Mouse (Mus musculus) lung, embryonic 14.5 days (tissue): ENCODE data around the gene Scyl1. TPM values are rescaled to one million over a fixed set of nuclear protein-coding genes. Genes with fewer than 3 reads are reported as not detected.

ENCODE experiments used
- ATAC-seq: fragments of 200-750 bp; cut with Nextera tagmentation; 2 replicates; pipeline ENCODE4 v1.8.0; 2017; ENCODE audit warnings: mild to moderate bottlenecking, moderate TSS enrichment, moderate library complexity; ENCODE audit not compliant: insufficient read depth
- DNase-seq: peaks from one replicate; pipeline ENCODE4 v3.0.0-alpha.2; 2015
- H3K27ac ChIP-seq: fragments of 300-500 bp; sonication (generic); 2 replicates; pipeline ENCODE4 v1.5.1; 2014; ENCODE audit warnings: low read depth, mild to moderate bottlenecking, moderate library complexity
- H3K27me3 ChIP-seq: fragments of 300-500 bp; sonication (generic); 2 replicates; pipeline ENCODE4 v1.6.1; 2014; ENCODE audit warnings: low read length, control low read depth; ENCODE audit not compliant: insufficient read depth
- H3K36me3 ChIP-seq: fragments of 300-500 bp; sonication (generic); 2 replicates; pipeline ENCODE4 v1.6.1; 2014; ENCODE audit warnings: control low read depth; ENCODE audit not compliant: insufficient read depth
- H3K4me1 ChIP-seq: fragments of 300-500 bp; sonication (generic); 2 replicates; pipeline ENCODE4 v1.6.1; 2014; ENCODE audit warnings: antibody characterized with exemption, control low read depth; ENCODE audit not compliant: insufficient read depth
- H3K4me2 ChIP-seq: fragments of 300-500 bp; sonication (generic); 2 replicates; pipeline ENCODE4 v1.6.1; 2014; ENCODE audit warnings: mild to moderate bottlenecking
- H3K4me3 ChIP-seq: fragments of 300-500 bp; sonication (generic); 2 replicates; pipeline ENCODE4 v1.5.1; 2014; ENCODE audit warnings: low read depth, low read length
- H3K9ac ChIP-seq: fragments of 300-500 bp; sonication (generic); 2 replicates; pipeline ENCODE4 v1.6.1; 2014
- H3K9me3 ChIP-seq: fragments of 300-500 bp; sonication (generic); 2 replicates; pipeline ENCODE4 v1.6.1; 2016; ENCODE audit warnings: low read depth, low read length, control low read depth
- CTCF ChIP-seq: IDR thresholded peaks from 2 replicates; pipeline ENCODE4 v1.5.1; 2016; ENCODE audit warnings: antibody characterized with exemption, low read depth
- WGBS: fragments of 180-500 bp; shearing (Covaris S2); extraction: QIAGEN DNeasy Blood & Tissue Kit; methylation state at CpG from one replicate; pipeline ENCODE4 v1.1.7; 2014; 5-methylcytosine and 5-hydroxymethylcytosine counted together
- polyA plus RNA-seq: library from polyadenylated mRNA; unstranded; fragments of >200 nt; fragmentation: Nextera tagmentation; extraction: Ambion mirVana; gene quantifications from 2 replicates; pipeline ENCODE4 v1.2.1, GENCODE M21; 2014

Gene Scyl1
- polyA plus RNA-seq, 1 experiment from 2014 or later, result 84.5 TPM

DNA sequence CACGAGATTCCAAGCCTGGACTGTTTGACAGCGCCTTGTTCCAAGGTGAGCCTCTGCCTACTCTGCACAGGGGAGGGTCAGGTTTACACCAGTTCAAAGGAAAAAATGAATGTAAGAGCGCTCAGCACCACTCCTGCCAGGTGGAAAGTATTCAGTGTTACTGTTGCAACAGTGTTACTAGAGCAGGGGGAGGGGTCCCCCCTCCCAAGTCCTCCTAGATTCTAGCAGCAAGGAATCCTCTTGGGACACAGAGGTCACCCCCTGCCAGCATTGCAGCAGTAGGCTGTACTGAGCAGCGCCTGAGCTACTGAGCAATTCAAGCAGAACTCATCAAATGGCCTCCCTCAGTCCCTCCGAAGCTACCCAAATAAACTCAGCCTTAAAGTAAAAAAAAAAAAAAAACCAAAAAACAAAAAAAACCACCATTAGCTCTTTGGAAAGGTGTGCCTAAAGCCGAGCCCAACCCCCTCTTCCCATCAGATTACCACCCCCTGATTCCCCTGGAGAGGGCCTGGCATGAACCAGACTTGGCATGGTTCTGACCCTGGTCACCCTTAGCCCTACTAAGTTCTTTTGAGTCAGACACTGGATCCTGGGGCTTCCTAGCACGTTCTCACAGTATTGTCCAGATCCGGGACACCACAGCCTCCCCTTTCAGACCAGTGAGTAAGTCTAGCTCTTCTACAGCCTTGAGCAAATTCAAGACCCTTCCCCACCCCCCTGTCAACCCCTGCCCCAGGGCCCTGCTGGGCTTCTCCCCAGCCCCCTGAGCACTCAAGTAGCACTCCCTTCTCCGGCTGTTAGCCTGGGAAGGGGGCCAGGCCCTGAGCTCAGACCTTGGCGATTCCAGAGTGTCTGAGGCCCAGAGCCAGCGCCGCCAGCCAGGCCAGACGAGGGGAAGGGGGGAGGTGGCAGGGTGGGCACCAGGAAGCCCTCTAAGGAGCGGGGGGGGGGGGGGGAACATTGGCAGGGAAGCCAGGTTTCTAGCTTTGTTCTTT lies 30.6 kb downstream of the Scyl1 start, which contains the start of gene Ltbp3:
TSS of gene Ltbp3 (plus strand) at position 585 of the 998 bp plus-strand sequence.
- TF ChIP-seq CTCF, result no peak
- peak; percentile 91 for DNase-seq
- peaks cover 34% of the 10 kb centered on the region for H3K4me1 ChIP-seq
- WGBS, result 20% methylated on average over 13 of the region's 14 CpGs
- peaks cover 5% of the 10 kb centered on the region; the same call in 1 of the 2 replicates for H3K27me3 ChIP-seq
- peak within 1 kb of the TSS; percentile 96 for H3K27ac ChIP-seq
- H3K4me2 ChIP-seq, result peak within 1 kb of the TSS; percentile 97
- peak within 1 kb of the TSS; percentile 81 for H3K4me3 ChIP-seq
- ATAC-seq, result peak; percentile 82
- H3K36me3 ChIP-seq, result no peaks in the 10 kb centered on the region
- H3K9me3 ChIP-seq, result no peaks in the 10 kb centered on the region
- peak within 1 kb of the TSS; percentile 89 for H3K9ac ChIP-seq

DNA sequence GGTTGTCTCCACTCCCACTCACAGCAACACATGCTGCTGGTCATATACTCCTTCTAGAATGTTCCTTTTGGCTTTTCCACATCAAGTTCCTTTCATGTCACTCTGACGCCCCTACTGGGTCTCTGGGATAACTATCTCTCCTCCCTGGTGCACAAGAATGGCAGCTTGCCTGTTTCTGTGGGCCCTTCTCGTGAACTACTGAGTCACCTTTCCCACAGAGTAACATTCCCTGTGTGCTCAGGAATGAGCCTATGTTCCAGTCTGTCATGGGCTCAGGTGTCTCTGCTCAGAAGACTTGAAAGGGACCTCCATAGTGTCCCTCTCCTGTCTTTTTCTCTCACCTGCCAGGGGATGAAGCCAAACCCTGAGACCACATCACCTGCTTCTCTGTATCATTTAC lies 31.8 kb downstream of the Scyl1 start:
- H3K4me2 ChIP-seq, result no peak overlapping the region
- H3K9me3 ChIP-seq, result no peaks in the 10 kb centered on the region
- WGBS, result 60% methylated on average over 2 of the region's 2 CpGs
- ATAC-seq (no peak), DNase-seq (no peak)
- no peak overlapping the region for H3K27ac ChIP-seq
- H3K4me1 ChIP-seq, result peaks cover 29% of the 10 kb centered on the region
- no peak for TF ChIP-seq CTCF
- no peak overlapping the region for H3K4me3 ChIP-seq
- no peaks in the 10 kb centered on the region for H3K27me3 ChIP-seq
- H3K9ac ChIP-seq, result no peak overlapping the region
- no peaks in the 10 kb centered on the region for H3K36me3 ChIP-seq

- ATAC-seq, result no peak
- no peaks in the 10 kb centered on the region for H3K9me3 ChIP-seq
- H3K4me1 ChIP-seq, result peaks cover 10% of the 10 kb centered on the region
- H3K4me3 ChIP-seq, result no peak overlapping the region
- H3K9ac ChIP-seq, result no peak overlapping the region
- DNase-seq, result no peak
- H3K4me2 ChIP-seq, result no peak overlapping the region
- no peak overlapping the region for H3K27ac ChIP-seq
- 0 out of 2 replicates have a peak, but pooled peaks cover 3% of the 10 kb centered on the region for H3K36me3 ChIP-seq
- no peaks in the 10 kb centered on the region for H3K27me3 ChIP-seq
- TF ChIP-seq CTCF, result no peak
- WGBS, result 77% methylated on average over 9 of the region's 9 CpGs
Measured at GRCm38 (mm10) chr19:5734325-5734724, 36.9 kb downstream of the Scyl1 start.

GRCm38 (mm10) chr19:5731264-5731978 lies 39.8 kb downstream of the Scyl1 start:
- no peak for TF ChIP-seq CTCF
- Histone ChIP-seq H3K36me3 (peaks cover 8% of the 10 kb centered on the region; the same call in 1 of the 2 replicates), H3K9ac (peak overlapping the region; percentile 71), H3K9me3 (no peaks in the 10 kb centered on the region), H3K4me2 (peak overlapping the region; percentile 92), H3K4me3 (peak overlapping the region; percentile 62), H3K27ac (peak overlapping the region; percentile 68; the same call in 1 of the 2 replicates), H3K27me3 (no peaks in the 10 kb centered on the region), H3K4me1 (peaks cover 30% of the 10 kb centered on the region)
- ATAC-seq (peak; percentile 87), DNase-seq (peak; percentile 99)
- under 1% methylated on average over 47 of the region's 47 CpGs for WGBS

DNA sequence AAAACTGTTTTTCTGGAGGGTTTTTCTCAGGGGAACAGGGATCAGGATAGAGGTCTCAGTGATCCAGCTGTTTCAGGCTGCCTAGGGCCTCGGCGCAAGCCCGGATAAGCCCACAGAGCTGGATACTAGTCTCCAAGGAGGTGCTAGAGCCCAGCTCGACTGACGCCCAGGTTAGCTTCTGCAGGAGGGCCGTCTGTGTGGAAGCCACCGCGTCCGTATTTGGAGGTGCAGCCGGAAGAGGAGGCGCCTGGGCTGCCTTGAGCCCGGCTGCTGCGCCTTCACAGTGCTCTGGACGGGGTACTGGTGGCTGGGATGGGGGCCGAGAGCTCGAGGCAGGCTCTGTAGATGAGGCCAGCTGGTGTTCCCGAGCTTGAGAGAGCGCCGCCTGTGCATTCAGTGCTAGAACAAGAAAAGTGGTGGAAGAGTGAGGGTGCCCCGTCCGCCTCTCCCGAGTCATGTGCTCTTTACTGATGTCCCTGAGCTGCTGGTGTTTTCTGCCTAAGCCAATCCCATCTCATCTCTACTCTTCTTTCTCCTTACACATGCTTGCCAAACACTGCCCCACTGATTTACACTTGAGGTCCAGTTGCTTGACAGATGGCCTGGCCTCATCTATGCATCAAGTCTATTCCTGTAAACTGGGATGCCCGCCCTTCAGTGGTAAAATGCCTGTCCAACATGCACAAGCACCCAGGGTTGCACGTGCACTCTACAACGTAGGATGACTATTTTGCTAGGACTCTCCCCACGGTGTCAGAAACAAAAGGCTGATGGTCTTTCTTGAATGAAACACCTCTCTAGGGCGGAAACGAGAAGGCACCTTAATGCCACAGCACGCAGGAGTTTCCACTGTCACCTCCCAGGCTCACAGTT lies 40.7 kb downstream of the Scyl1 start:
- Histone ChIP-seq H3K4me2 (peak overlapping the region; percentile 92), H3K9me3 (no peaks in the 10 kb centered on the region), H3K27ac (no peak overlapping the region), H3K27me3 (no peaks in the 10 kb centered on the region), H3K4me1 (peaks cover 33% of the 10 kb centered on the region), H3K9ac (peak overlapping the region; percentile 71), H3K4me3 (peak overlapping the region; percentile 62), H3K36me3 (peaks cover 10% of the 10 kb centered on the region; the same call in 1 of the 2 replicates)
- ATAC-seq (no peak), DNase-seq (no peak)
- 74% methylated on average over 29 of the region's 29 CpGs for WGBS
- no peak for TF ChIP-seq CTCF

DNA sequence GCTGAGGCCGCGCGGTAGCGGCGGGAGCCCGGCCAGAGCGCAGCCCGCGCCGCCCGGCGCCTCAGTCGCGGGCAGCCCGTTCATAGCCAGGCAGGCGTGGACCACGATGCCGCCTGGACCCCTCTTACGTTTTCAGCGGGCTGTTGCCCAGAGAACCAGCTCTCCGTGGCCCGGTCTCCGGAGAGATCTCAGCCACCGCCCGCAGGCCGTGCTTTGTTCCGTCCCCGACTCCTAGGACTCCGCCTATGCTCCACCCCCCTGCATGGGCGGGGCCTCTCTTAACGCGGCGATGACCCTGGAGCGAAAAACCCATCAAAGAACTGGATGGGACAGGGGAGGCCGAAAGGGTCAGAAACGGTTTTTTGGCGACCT lies 41.8 kb downstream of the Scyl1 start, which contains the start of gene Fam89b:
TSS of gene Fam89b (minus strand) at position 210 of the 372 bp plus-strand sequence.
- ATAC-seq, result peak; percentile 68
- H3K27ac ChIP-seq, result peak within 1 kb of the TSS; percentile 81
- H3K4me1 ChIP-seq, result peaks cover 38% of the 10 kb centered on the region
- peak within 1 kb of the TSS; percentile 92 for H3K4me2 ChIP-seq
- TF ChIP-seq CTCF, result no peak
- H3K9ac ChIP-seq, result peak within 1 kb of the TSS; percentile 91
- H3K27me3 ChIP-seq, result no peaks in the 10 kb centered on the region
- WGBS, result under 1% methylated on average over 37 of the region's 37 CpGs
- H3K4me3 ChIP-seq, result peak within 1 kb of the TSS; percentile 83
- H3K9me3 ChIP-seq, result no peaks in the 10 kb centered on the region
- peaks cover 15% of the 10 kb centered on the region; the same call in 1 of the 2 replicates for H3K36me3 ChIP-seq
- peak; percentile 95 for DNase-seq
